ENCODE assay signal across 21 mouse cellular contexts in the genomic region with DNA sequence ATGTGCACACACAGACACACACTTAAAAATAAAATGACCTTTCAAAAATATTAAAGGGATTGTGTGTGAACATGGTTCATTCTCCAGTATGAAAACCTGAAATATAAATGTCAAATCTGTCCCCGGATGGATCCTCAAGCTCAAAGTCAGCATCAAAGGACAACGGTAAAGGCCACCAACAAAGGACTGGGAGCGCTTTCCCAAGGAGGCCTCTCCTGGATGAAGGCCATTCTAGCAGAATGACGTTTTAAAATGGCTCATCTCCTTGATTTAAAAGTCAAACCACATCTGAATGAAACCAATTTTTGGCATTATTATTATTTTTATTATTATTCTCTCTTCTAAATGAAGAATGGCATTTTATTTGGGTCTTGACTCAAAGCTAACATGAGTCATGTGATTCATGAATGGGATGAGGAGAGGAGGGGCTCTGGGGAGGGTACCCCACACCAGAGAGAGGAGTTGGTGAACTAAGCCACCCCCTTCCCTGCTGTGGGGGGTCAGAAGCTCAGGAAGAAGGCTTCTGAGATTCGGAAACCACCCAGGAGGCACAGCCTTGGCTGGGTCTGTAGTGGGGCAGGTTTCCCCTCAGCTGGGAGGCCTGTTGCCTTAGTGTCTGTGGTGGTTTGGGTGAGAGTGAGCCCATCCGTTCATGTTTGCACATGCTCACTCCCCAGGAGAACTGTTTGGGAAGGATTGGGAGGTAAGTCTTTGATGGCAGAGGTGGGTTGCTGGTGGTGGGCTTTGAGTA. TPM values are rescaled to one million over a fixed set of nuclear protein-coding genes. Genes with fewer than 3 reads are reported as not detected.
DNase-seq lines count a peak whose midpoint lies in the region; ATAC-seq and TF ChIP-seq lines count a peak whose summit lies in the region.
"Had no signal": no experiment of that assay in that cellular context is flagged by ENCODE, and none has a peak within 500 bp of the region (broad histone marks: within the 10 kb centered on the region; RNA-seq: fewer than 3 reads in every experiment).

No protein-coding gene starts in this region.

- WGBS in heart, embryonic 13.5 days, result 82% methylated on average over 6 of the region's 6 CpGs
- 87% methylated on average over 6 of the region's 6 CpGs for whole genome bisulfite sequencing in heart, embryonic 10.5 days
- WGBS in lung, embryonic 14.5 days, result 56% methylated on average over 6 of the region's 6 CpGs
- 76% methylated on average over 6 of the region's 6 CpGs for WGBS in embryonic facial prominence, embryonic 13.5 days
- 82% methylated on average over 6 of the region's 6 CpGs for WGBS in intestine, embryonic 16.5 days
- WGBS in forebrain, embryonic 10.5 days, result 86% methylated on average over 6 of the region's 6 CpGs

- ATAC-seq in heart, embryonic 13.5 days (ENCODE audit: extremely low read depth, insufficient number of reproducible peaks, low FRiP score, low TSS enrichment), result no peak
- ATAC-seq in lung, embryonic 14.5 days (ENCODE audit: insufficient read depth), result no peak
- ATAC-seq in embryonic facial prominence, embryonic 13.5 days (ENCODE audit: insufficient number of reproducible peaks, insufficient read depth, low FRiP score, low TSS enrichment, low read depth), result no peak
- no peak for ATAC-seq in intestine, embryonic 16.5 days
- ATAC-seq: inflammation-experienced regulatory T-cells, adult 6 months; liver, postnatal 0 days; midbrain, embryonic 15.5 days had no signal

- H3K27ac ChIP-seq in heart, embryonic 13.5 days (replicated peaks), result peak overlapping the region; percentile 61
- no peak overlapping the region for H3K27ac ChIP-seq in heart, embryonic 10.5 days
- peak overlapping the region; percentile 86 for H3K27ac ChIP-seq in lung, embryonic 14.5 days (ENCODE audit: low read depth)
- peak overlapping the region; percentile 51; the same call in 1 of the 2 replicates for H3K27ac ChIP-seq in embryonic facial prominence, embryonic 13.5 days
- H3K27ac ChIP-seq in intestine, embryonic 16.5 days (ENCODE audit: low read length), result 0 out of 2 replicates have a peak overlapping the region, but pooled peaks have one; percentile 31
- H3K27ac ChIP-seq in forebrain, embryonic 10.5 days, result no peak overlapping the region
- H3K27ac ChIP-seq: embryonic facial prominence, embryonic 15.5 days; hindbrain, embryonic 13.5 days; limb, embryonic 10.5 days; midbrain, embryonic 15.5 days had no signal

- H3K4me3 ChIP-seq in heart, embryonic 13.5 days, result no peak overlapping the region
- no peak overlapping the region for H3K4me3 ChIP-seq in heart, embryonic 10.5 days
- H3K4me3 ChIP-seq in lung, embryonic 14.5 days (ENCODE audit: low read depth, low read length), result no peak overlapping the region
- no peak overlapping the region for H3K4me3 ChIP-seq in embryonic facial prominence, embryonic 13.5 days
- H3K4me3 ChIP-seq in intestine, embryonic 16.5 days (ENCODE audit: low read length), result no peak overlapping the region
- H3K4me3 ChIP-seq in forebrain, embryonic 10.5 days, result no peak overlapping the region
- H3K4me3 ChIP-seq: embryonic facial prominence, embryonic 15.5 days; hindbrain, embryonic 13.5 days; limb, embryonic 10.5 days; midbrain, embryonic 15.5 days; myocyte had no signal

- no peaks in the 10 kb centered on the region for H3K27me3 ChIP-seq in heart, embryonic 13.5 days (replicated peaks)
- H3K27me3 ChIP-seq in heart, embryonic 10.5 days (ENCODE audit: insufficient read depth, poor library complexity, severe bottlenecking), result no peaks in the 10 kb centered on the region
- no peaks in the 10 kb centered on the region for H3K27me3 ChIP-seq in lung, embryonic 14.5 days (ENCODE audit: insufficient read depth, low read length)
- no peaks in the 10 kb centered on the region for H3K27me3 ChIP-seq in embryonic facial prominence, embryonic 13.5 days
- no peaks in the 10 kb centered on the region for H3K27me3 ChIP-seq in intestine, embryonic 16.5 days (replicated peaks; ENCODE audit: control insufficient read depth, insufficient read depth, low read length)
- no peaks in the 10 kb centered on the region for H3K27me3 ChIP-seq in forebrain, embryonic 10.5 days (ENCODE audit: poor library complexity, severe bottlenecking)
- H3K27me3 ChIP-seq: embryonic facial prominence, embryonic 15.5 days; hindbrain, embryonic 13.5 days; midbrain, embryonic 15.5 days had no signal

- no peak for DNase-seq in heart, embryonic 10.5 days (ENCODE audit: low spot score)
- no peak for DNase-seq in lung, embryonic 14.5 days
- no peak for DNase-seq in lung, postnatal 10 days
- no peak for DNase-seq in forebrain, embryonic 10.5 days (ENCODE audit: extremely low spot score, low spot score)
- DNase-seq: adrenal gland, adult 8-10 months; cerebellum, adult 11 months; cerebellum, postnatal 14 days; gastrocnemius, postnatal 10 days; heart, adult 18-20 months; heart, postnatal 14 days; liver, postnatal 0 days; thymus, adult 2 months had no signal

- peaks cover 48% of the 10 kb centered on the region for H3K4me1 ChIP-seq in heart, embryonic 13.5 days
- peaks cover 26% of the 10 kb centered on the region for H3K4me1 ChIP-seq in heart, embryonic 10.5 days
- H3K4me1 ChIP-seq in lung, embryonic 14.5 days (ENCODE audit: insufficient read depth), result peaks cover 16% of the 10 kb centered on the region; the same call in 1 of the 2 replicates
- H3K4me1 ChIP-seq in embryonic facial prominence, embryonic 13.5 days, result peaks cover 28% of the 10 kb centered on the region
- peaks cover 6% of the 10 kb centered on the region for H3K4me1 ChIP-seq in intestine, embryonic 16.5 days (ENCODE audit: control insufficient read depth, insufficient read depth, low read length)
- 0 out of 2 replicates have a peak, but pooled peaks cover 4% of the 10 kb centered on the region for H3K4me1 ChIP-seq in forebrain, embryonic 10.5 days
- H3K4me1 ChIP-seq: hindbrain, embryonic 13.5 days; midbrain, embryonic 15.5 days had no signal

- H3K9me3 ChIP-seq in heart, embryonic 13.5 days, result no peaks in the 10 kb centered on the region
- H3K9me3 ChIP-seq in heart, embryonic 10.5 days, result no peaks in the 10 kb centered on the region
- H3K9me3 ChIP-seq in lung, embryonic 14.5 days (ENCODE audit: low read depth, low read length), result no peaks in the 10 kb centered on the region
- no peaks in the 10 kb centered on the region for H3K9me3 ChIP-seq in embryonic facial prominence, embryonic 13.5 days
- no peaks in the 10 kb centered on the region for H3K9me3 ChIP-seq in intestine, embryonic 16.5 days (ENCODE audit: control insufficient read depth, low read length)
- no peaks in the 10 kb centered on the region for H3K9me3 ChIP-seq in forebrain, embryonic 10.5 days
- H3K9me3 ChIP-seq: embryonic facial prominence, embryonic 15.5 days; hindbrain, embryonic 13.5 days; limb, embryonic 10.5 days; midbrain, embryonic 15.5 days had no signal

- H3K9ac ChIP-seq in heart, embryonic 13.5 days, result no peak overlapping the region
- H3K9ac ChIP-seq in lung, embryonic 14.5 days, result no peak overlapping the region
- no peak overlapping the region for H3K9ac ChIP-seq in embryonic facial prominence, embryonic 13.5 days
- H3K9ac ChIP-seq in intestine, embryonic 16.5 days (ENCODE audit: low read depth, low read length), result no peak overlapping the region
- H3K9ac ChIP-seq: embryonic facial prominence, embryonic 15.5 days; hindbrain, embryonic 13.5 days; liver, postnatal 0 days; midbrain, embryonic 15.5 days had no signal

- H3K4me2 ChIP-seq in heart, embryonic 13.5 days, result no peak overlapping the region
- H3K4me2 ChIP-seq in lung, embryonic 14.5 days, result 0 out of 2 replicates have a peak overlapping the region, but pooled peaks have one; percentile 10
- H3K4me2 ChIP-seq in embryonic facial prominence, embryonic 13.5 days, result no peak overlapping the region
- H3K4me2 ChIP-seq in intestine, embryonic 16.5 days (ENCODE audit: low read depth, low read length), result no peak overlapping the region
- H3K4me2 ChIP-seq: embryonic facial prominence, embryonic 15.5 days; hindbrain, embryonic 13.5 days; midbrain, embryonic 15.5 days had no signal

- H3K36me3 ChIP-seq in heart, embryonic 13.5 days, result peaks cover 31% of the 10 kb centered on the region
- peaks cover 24% of the 10 kb centered on the region for H3K36me3 ChIP-seq in heart, embryonic 10.5 days
- peaks cover 35% of the 10 kb centered on the region for H3K36me3 ChIP-seq in lung, embryonic 14.5 days (ENCODE audit: insufficient read depth)
- H3K36me3 ChIP-seq in embryonic facial prominence, embryonic 13.5 days, result peaks cover 29% of the 10 kb centered on the region
- no peaks in the 10 kb centered on the region for H3K36me3 ChIP-seq in intestine, embryonic 16.5 days (ENCODE audit: control insufficient read depth, insufficient read depth, low read length)
- H3K36me3 ChIP-seq in forebrain, embryonic 10.5 days (replicated peaks), result peaks cover 9% of the 10 kb centered on the region; the same call in 1 of the 2 replicates
- H3K36me3 ChIP-seq: hindbrain, embryonic 13.5 days; midbrain, embryonic 15.5 days had no signal

- no peak for TF ChIP-seq CTCF in lung, embryonic 14.5 days (IDR thresholded peaks at IDR 0.05; ENCODE audit: low read depth)

RNA-seq across cellular contexts. Expression of a gene that starts 40.7 kb away (rescaled TPM):
- polyA plus RNA-seq in heart, embryonic 13.5 days (2015; fragmentation: Nextera tagmentation; extraction: Ambion mirVana), result 38.2 and 42.8 TPM in 2 replicates
- 40.6 and 46.6 TPM in 2 replicates for polyA plus RNA-seq in heart, embryonic 10.5 days (2016; fragmentation: Nextera tagmentation; extraction: Ambion mirVana)
- polyA plus RNA-seq in lung, embryonic 14.5 days (2014; fragmentation: Nextera tagmentation; extraction: Ambion mirVana), result 140 and 147 TPM in 2 replicates
- 56.3 and 58.4 TPM in 2 replicates for polyA plus RNA-seq in embryonic facial prominence, embryonic 13.5 days (2015; fragmentation: Nextera tagmentation; extraction: Ambion mirVana)
- 14.5 and 16.1 TPM in 2 replicates for polyA plus RNA-seq in intestine, embryonic 16.5 days (2015; fragmentation: Nextera tagmentation; extraction: Ambion mirVana)
- 19.8 and 21.5 TPM in 2 replicates for polyA plus RNA-seq in forebrain, embryonic 10.5 days (2016; fragmentation: Nextera tagmentation; extraction: Ambion mirVana)
- polyA plus RNA-seq: inflammation-experienced regulatory T-cells, adult 6 months had no signal

Comparison
In these comparisons a context has a peak if more than half of its experiments do, and no peak if none do; other contexts are left out.
1. H3K27ac ChIP-seq: peak in heart, embryonic 13.5 days (single experiment), lung, embryonic 14.5 days (single experiment), embryonic facial prominence, embryonic 13.5 days (single experiment) and intestine, embryonic 16.5 days (single experiment); none in heart, embryonic 10.5 days (single experiment) and forebrain, embryonic 10.5 days (single experiment).